Mouse (Mus musculus): ENCODE measurements around the gene Ankrd6. TPM values are rescaled to one million over a fixed set of nuclear protein-coding genes. Genes with fewer than 3 reads are reported as not detected.
A peak's percentile ranks its signal among the peaks of the same experiment; 100 is the strongest.

Gene Ankrd6
- total RNA-seq, 2 experiments from 2014 or later = 0.84 to 0.91 TPM

- ATAC-seq (replicated peaks; ENCODE audit: low FRiP score, poor library complexity, severe bottlenecking) = no peak
Measured at GRCm38 (mm10) chr4:32864131-32864866, 86.3 kb downstream of the Ankrd6 start.

GRCm38 (mm10) chr4:32863447-32864130, 87.1 kb downstream of the Ankrd6 start:
- ATAC-seq (replicated peaks; ENCODE audit: low FRiP score, poor library complexity, severe bottlenecking) = no peak

- peak; percentile 58 for ATAC-seq (replicated peaks; ENCODE audit: low FRiP score, poor library complexity, severe bottlenecking)
Measured at GRCm38 (mm10) chr4:32862751-32863446, 87.7 kb downstream of the Ankrd6 start.

GRCm38 (mm10) chr4:32862011-32862750, 88.5 kb downstream of the Ankrd6 start:
- peak; percentile 81 for ATAC-seq (replicated peaks; ENCODE audit: low FRiP score, poor library complexity, severe bottlenecking)

- ATAC-seq (replicated peaks; ENCODE audit: low FRiP score, poor library complexity, severe bottlenecking) = no peak
Measured at GRCm38 (mm10) chr4:32860184-32860965, 90.3 kb downstream of the Ankrd6 start.

DNA sequence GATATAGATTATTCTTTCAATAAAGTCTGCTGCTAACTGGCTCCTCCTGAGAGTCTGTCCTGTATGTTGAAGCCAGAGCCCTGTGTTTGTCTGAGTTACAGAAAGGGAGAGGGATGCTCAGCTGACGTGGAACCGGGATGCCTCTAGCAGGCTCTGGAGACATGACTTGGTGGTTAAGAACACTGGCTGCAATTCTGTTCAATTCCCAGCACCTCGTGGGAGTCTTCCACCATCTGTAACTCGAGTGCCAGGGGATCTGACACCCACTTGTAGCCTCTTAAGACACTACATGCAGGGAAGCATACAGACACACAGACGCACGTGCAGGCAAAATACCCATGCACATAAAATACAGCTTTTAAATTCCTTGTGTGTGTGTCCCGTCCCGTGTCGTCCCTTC, 95.1 kb downstream of the Ankrd6 start:
- no peak for ATAC-seq (replicated peaks; ENCODE audit: low FRiP score, poor library complexity, severe bottlenecking)

DNA sequence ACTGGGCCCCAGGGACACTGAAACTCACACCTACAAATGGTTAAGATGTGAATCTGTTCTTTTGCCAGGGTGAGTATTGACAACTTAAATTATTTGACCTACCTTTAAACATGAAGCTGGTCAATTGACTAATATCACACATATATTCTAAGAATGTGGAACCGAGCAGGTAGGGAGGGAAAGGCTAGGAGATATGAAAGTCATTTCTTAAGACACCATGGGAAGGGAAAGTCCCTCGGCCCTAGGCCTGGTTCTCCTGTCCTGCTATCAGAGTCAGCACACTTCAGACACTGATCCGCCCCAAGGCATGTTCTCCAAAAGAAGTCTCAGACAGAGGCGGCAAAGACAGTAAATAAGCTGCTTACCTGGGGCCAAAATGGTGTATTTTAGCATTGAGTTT, 95.7 kb downstream of the Ankrd6 start:
- ATAC-seq (replicated peaks; ENCODE audit: low FRiP score, poor library complexity, severe bottlenecking) = no peak

DNA sequence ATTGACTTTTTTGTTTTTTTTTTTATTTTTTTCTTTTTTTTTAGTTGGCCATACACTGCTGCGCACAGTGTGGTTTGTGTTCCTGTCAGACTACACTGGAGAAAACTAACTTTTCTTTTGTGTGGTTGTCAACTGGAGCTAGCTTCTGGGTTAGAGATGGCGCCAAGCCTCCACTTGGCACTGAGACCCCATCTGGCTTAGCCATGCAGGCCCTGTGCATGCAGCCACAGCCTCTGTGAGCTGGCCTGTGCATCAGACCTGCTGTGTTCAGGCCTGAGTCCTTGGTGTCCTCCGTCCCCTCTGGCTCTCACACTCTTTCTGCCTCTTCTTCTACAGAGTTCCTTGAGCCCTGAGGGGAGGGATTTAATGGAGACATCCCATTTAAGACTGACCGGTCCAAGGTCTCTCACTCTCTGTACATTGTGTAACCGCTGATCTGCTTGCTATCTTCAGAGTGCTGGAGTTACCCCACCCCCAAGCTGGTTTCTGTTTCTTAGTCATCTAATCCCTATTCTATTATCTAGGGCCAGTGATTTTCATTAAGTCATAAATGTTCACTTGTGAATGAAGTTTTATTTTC, 96.9 kb downstream of the Ankrd6 start:
- no peak for ATAC-seq (replicated peaks; ENCODE audit: low FRiP score, poor library complexity, severe bottlenecking)

GRCm38 (mm10) chr4:32852819-32853218, 97.8 kb downstream of the Ankrd6 start:
- ATAC-seq (replicated peaks; ENCODE audit: low FRiP score, poor library complexity, severe bottlenecking) = no peak; the same call in 1 of the 2 replicates

DNA sequence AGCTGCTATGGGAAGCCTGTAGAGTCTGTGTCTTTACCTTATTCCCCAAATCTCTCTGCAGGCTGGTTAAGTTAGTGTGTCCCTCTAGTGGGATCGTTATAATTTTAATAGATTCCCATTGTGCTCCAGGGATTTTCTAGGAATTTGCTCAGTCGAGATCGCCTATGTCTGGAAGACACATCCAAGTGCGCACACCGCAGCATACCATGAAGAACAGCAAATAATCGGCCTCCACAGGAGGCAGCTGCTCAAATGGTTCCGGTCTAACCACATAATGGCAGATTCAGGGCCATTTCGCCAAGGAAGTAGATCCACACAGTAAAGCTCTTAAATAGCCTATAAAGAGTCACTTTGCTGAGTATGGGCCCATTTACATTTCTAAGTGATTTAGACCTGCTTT, 98.3 kb downstream of the Ankrd6 start:
- ATAC-seq (replicated peaks; ENCODE audit: low FRiP score, poor library complexity, severe bottlenecking) = no peak

GRCm38 (mm10) chr4:32838401-32838800, 112.2 kb downstream of the Ankrd6 start:
- no peak for ATAC-seq (replicated peaks; ENCODE audit: low FRiP score, poor library complexity, severe bottlenecking)

- ATAC-seq (replicated peaks; ENCODE audit: low FRiP score, poor library complexity, severe bottlenecking) = no peak
Measured at GRCm38 (mm10) chr4:32836071-32836470, 114.6 kb downstream of the Ankrd6 start.

DNA sequence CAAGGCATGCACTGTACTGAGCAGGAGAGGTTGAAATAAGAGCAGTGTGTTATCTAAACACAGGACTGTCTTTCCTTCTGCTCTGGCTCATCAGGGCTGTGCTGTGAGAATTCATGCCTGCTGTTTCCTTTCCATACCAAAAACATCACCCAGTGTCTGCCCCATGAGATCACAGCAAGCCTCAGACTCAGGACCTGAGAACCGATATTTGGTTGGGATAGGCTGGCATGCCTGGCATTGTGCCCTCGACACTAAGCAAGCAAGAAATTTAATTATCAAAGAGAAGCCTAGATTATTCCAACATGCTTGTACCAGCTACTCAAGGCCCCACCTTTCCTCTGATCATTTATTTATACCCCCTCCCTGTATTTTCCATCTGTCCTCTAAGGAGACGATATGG, 116.1 kb downstream of the Ankrd6 start:
- no peak for ATAC-seq (replicated peaks; ENCODE audit: low FRiP score, poor library complexity, severe bottlenecking)

- no peak for ATAC-seq (replicated peaks; ENCODE audit: low FRiP score, poor library complexity, severe bottlenecking)
Measured at GRCm38 (mm10) chr4:32833494-32834282, 117.0 kb downstream of the Ankrd6 start.

DNA sequence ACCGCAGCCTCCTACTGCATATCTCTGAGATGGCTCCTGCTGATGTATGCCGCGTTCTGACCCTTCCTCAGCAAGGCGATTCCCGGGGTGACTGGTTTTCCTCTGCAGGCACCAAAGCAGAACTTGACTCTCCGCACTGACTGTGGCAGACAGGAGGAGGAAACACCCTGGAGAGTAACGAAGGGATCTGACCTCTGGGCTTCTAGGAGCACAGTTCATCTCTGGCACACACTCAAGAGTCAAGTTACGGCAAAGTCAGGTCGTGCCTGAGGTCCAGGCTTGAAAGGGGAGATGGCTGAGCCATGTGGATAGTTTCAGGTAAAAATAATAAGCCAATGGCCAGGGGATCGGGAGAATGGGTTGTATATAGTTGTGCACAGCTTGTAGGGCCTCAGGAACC, 121.3 kb downstream of the Ankrd6 start:
- no peak for ATAC-seq (replicated peaks; ENCODE audit: low FRiP score, poor library complexity, severe bottlenecking)

GRCm38 (mm10) chr4:32828385-32829077, 122.1 kb downstream of the Ankrd6 start:
- ATAC-seq (replicated peaks; ENCODE audit: low FRiP score, poor library complexity, severe bottlenecking) = no peak

- ATAC-seq (replicated peaks; ENCODE audit: low FRiP score, poor library complexity, severe bottlenecking) = no peak
Measured at GRCm38 (mm10) chr4:32826925-32827324, 123.7 kb downstream of the Ankrd6 start.

- ATAC-seq (replicated peaks; ENCODE audit: low FRiP score, poor library complexity, severe bottlenecking) = no peak
Measured at GRCm38 (mm10) chr4:32824254-32824653, 126.4 kb downstream of the Ankrd6 start.
